Mouse (Mus musculus): ENCODE results near the gene Wbp2nl. TPM values are rescaled to one million over a fixed set of nuclear protein-coding genes. Genes with fewer than 3 reads are reported as not detected.

Wbp2nl gene
- polyA plus RNA-seq, 1 experiment from 2014 or later, result not detected

DNA sequence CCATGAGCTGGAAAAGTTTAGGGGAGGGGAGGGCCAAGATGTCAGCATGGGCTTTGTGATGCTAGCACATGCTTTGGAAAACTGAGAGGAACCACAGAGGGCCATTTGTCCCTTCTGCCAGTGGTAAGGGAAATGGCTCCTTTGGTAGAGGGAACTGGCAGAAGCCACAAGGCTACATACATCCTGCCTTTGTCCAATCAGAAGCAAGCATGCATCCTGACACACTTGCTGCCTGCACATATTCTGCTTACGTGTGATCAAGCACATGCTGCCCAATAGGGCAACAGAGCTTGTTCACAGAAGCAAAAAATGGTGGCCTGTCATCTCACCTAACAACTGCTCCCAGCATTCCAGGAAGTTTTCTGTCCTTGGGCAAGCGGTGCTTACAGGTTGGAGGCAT is 26.6 kb downstream of the Wbp2nl start:
- H3K27me3 ChIP-seq (replicated peaks; ENCODE audit: control insufficient read depth, insufficient read depth, low read length), result no peaks in the 10 kb centered on the region
- DNase-seq (ENCODE audit: low spot score), result no peak
- no peak overlapping the region for H3K27ac ChIP-seq (replicated peaks; ENCODE audit: low read depth, low read length)
- no peak overlapping the region for H3K9ac ChIP-seq (ENCODE audit: low read depth, low read length)
- H3K4me2 ChIP-seq (ENCODE audit: low read depth, low read length), result no peak overlapping the region
- ATAC-seq (ENCODE audit: low read depth), result no peak
- no peak overlapping the region for H3K4me3 ChIP-seq (ENCODE audit: low read depth, low read length)
- H3K9me3 ChIP-seq (ENCODE audit: control insufficient read depth, low read length), result no peaks in the 10 kb centered on the region
- H3K36me3 ChIP-seq (ENCODE audit: control insufficient read depth, insufficient read depth, low read length), result peaks cover 12% of the 10 kb centered on the region
- no peaks in the 10 kb centered on the region for H3K4me1 ChIP-seq (ENCODE audit: control insufficient read depth, insufficient read depth, low read length)
- 68% methylated on average over 2 of the region's 2 CpGs for WGBS

DNA sequence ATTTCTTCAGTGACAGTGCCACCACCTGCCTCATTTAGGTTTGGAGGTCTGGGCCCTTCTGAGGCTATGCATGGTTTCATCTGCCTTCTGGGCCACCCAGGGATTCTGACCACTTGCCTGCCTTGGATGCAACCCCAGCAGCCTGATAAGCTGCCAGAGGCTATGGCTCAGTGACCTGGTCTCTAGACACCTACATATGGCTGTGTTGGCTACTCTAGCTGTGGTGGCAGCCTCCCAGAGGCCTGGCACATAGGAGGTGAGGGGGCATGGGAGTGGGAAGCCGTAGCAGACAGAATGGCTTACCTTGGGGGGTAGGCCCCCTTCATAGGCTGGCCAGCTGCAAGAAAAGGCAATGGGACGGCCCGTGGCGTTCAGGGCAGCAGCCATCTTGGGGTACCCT is 36.4 kb downstream of the Wbp2nl start:
- Histone ChIP-seq H3K36me3 (ENCODE audit: control insufficient read depth, insufficient read depth, low read length) (peaks cover 40% of the 10 kb centered on the region), H3K4me1 (ENCODE audit: control insufficient read depth, insufficient read depth, low read length) (peaks cover 16% of the 10 kb centered on the region), H3K9me3 (ENCODE audit: control insufficient read depth, low read length) (no peaks in the 10 kb centered on the region), H3K4me3 (ENCODE audit: low read depth, low read length) (no peak overlapping the region), H3K27ac (replicated peaks; ENCODE audit: low read depth, low read length) (no peak overlapping the region), H3K27me3 (replicated peaks; ENCODE audit: control insufficient read depth, insufficient read depth, low read length) (no peaks in the 10 kb centered on the region), H3K4me2 (ENCODE audit: low read depth, low read length) (no peak overlapping the region), H3K9ac (ENCODE audit: low read depth, low read length) (no peak overlapping the region)
- WGBS, result 91% methylated on average over 4 of the region's 4 CpGs
- ATAC-seq (ENCODE audit: low read depth) (no peak), DNase-seq (ENCODE audit: low spot score) (no peak)

DNA sequence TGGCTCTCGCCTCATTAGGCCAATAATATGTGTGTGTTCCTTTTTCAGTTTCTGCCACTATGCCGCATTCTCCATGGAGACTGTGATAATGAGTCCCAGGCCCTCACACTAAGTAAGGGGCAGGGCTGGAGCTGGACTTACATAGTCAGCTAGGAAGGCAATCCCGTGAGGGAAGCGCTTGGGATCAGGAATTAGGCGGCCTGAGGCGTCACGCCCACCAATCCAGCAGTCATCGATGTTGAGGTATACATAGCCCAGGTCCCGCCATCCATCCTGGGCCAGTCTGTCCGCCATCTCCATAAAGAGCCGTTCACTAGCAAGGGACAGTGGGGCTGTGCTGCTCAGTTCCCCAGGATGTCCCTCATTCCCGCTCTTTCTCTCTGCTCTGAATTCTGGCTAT is 37.9 kb downstream of the Wbp2nl start:
- no peak for ATAC-seq (ENCODE audit: low read depth)
- no peak for DNase-seq (ENCODE audit: low spot score)
- H3K4me1 ChIP-seq (ENCODE audit: control insufficient read depth, insufficient read depth, low read length), result peaks cover 17% of the 10 kb centered on the region
- H3K27ac ChIP-seq (replicated peaks; ENCODE audit: low read depth, low read length), result no peak overlapping the region
- H3K27me3 ChIP-seq (replicated peaks; ENCODE audit: control insufficient read depth, insufficient read depth, low read length), result no peaks in the 10 kb centered on the region
- 80% methylated on average over 12 of the region's 12 CpGs for WGBS
- no peak overlapping the region for H3K4me2 ChIP-seq (ENCODE audit: low read depth, low read length)
- no peaks in the 10 kb centered on the region for H3K9me3 ChIP-seq (ENCODE audit: control insufficient read depth, low read length)
- H3K36me3 ChIP-seq (ENCODE audit: control insufficient read depth, insufficient read depth, low read length), result peaks cover 28% of the 10 kb centered on the region
- H3K4me3 ChIP-seq (ENCODE audit: low read depth, low read length), result no peak overlapping the region
- no peak overlapping the region for H3K9ac ChIP-seq (ENCODE audit: low read depth, low read length)

DNA sequence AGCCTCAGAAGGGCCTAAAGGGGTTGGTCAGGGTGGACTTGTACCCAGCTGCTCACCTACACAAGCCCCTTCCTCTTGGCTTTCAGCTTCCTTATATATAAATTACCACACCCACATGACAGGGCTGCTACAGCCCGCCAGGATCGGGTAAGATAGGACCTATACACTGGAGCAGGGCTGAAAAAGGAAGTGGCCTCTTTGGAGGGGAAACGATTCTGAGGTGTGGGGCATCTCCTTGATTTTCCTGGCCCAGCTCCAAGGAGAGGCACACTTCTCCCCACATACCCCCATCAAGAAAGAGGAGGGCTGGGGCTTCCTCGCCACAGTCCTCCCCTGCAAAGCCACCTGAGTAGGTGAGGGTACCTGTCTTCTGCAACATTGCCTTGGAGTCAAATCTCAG is 39.1 kb downstream of the Wbp2nl start:
- DNase-seq (ENCODE audit: low spot score) (no peak), ATAC-seq (ENCODE audit: low read depth) (no peak)
- H3K4me2 ChIP-seq (ENCODE audit: low read depth, low read length), result peak overlapping the region; percentile 78
- peak overlapping the region; percentile 61 for H3K27ac ChIP-seq (replicated peaks; ENCODE audit: low read depth, low read length)
- WGBS, result 16% methylated on average over 4 of the region's 4 CpGs
- peaks cover 24% of the 10 kb centered on the region for H3K4me1 ChIP-seq (ENCODE audit: control insufficient read depth, insufficient read depth, low read length)
- H3K9me3 ChIP-seq (ENCODE audit: control insufficient read depth, low read length), result no peaks in the 10 kb centered on the region
- peak overlapping the region; percentile 63 for H3K4me3 ChIP-seq (ENCODE audit: low read depth, low read length)
- H3K27me3 ChIP-seq (replicated peaks; ENCODE audit: control insufficient read depth, insufficient read depth, low read length), result no peaks in the 10 kb centered on the region
- H3K9ac ChIP-seq (ENCODE audit: low read depth, low read length), result peak overlapping the region; percentile 72
- peaks cover 23% of the 10 kb centered on the region for H3K36me3 ChIP-seq (ENCODE audit: control insufficient read depth, insufficient read depth, low read length)

DNA sequence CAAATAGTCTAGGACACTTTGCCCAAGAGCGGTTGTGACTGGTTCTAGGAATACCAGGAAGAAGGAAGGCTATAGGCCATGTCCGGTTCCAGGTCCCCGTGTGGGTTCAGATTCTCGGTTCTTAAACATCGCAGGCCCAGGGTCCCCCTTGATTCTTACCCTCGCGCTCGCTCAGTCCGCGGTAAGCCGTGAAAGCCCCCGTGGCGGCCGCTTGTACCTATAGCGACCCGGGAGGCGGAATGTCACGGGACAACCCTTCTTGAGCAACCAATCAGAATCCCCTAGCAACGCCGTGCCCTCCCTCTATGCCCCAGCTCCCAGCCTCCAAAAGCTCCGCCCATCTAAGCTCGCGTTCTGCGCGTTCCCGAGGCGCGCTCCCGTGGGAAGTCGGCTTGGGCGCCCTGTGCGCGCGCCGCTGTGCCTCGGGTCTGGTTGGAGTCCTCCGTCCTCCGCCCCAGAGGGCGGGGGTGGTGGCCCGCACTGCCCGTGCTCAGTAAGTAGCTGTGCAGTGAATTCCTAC is 39.9 kb downstream of the Wbp2nl start, which contains the start of the genes Naga, Pheta2 and Smdt1:
Naga (minus strand) TSS at position 333 of the 520 bp plus-strand sequence.
Pheta2 (plus strand) TSS at position 350 of the 520 bp plus-strand sequence.
Smdt1 (plus strand) TSS at position 367 of the 520 bp plus-strand sequence.
- Histone ChIP-seq H3K4me1 (ENCODE audit: control insufficient read depth, insufficient read depth, low read length) (peaks cover 24% of the 10 kb centered on the region), H3K4me2 (ENCODE audit: low read depth, low read length) (peak within 1 kb of the TSS; percentile 78), H3K9ac (ENCODE audit: low read depth, low read length) (peak within 1 kb of the TSS; percentile 72), H3K27ac (replicated peaks; ENCODE audit: low read depth, low read length) (peak within 1 kb of the TSS; percentile 61), H3K27me3 (replicated peaks; ENCODE audit: control insufficient read depth, insufficient read depth, low read length) (no peaks in the 10 kb centered on the region), H3K4me3 (ENCODE audit: low read depth, low read length) (peak within 1 kb of the TSS; percentile 63), H3K36me3 (ENCODE audit: control insufficient read depth, insufficient read depth, low read length) (peaks cover 29% of the 10 kb centered on the region), H3K9me3 (ENCODE audit: control insufficient read depth, low read length) (no peaks in the 10 kb centered on the region)
- WGBS, result under 1% methylated on average over 36 of the region's 41 CpGs
- ATAC-seq (ENCODE audit: low read depth), result peak; percentile 90
- peak; percentile 97 for DNase-seq (ENCODE audit: low spot score)

DNA sequence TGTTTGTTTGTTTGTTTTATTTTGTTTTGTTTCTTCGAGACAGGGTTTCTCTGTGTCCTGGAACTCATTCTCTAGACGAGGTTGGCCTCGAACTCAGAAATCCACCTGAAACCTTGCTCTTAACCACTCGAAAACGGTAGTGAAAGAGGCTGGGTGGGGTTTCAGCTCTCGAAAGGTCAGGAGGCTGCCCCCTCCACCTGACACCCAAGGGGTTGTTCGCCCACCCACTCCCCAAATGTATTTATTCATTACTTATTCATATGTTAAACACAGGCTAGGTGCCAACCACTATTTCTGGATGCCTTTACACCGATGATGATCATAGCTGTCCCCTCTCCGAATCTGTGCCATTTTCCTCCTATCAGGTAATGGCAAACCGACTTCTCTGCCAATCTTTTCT is 40.4 kb downstream of the Wbp2nl start:
- peaks cover 24% of the 10 kb centered on the region for H3K4me1 ChIP-seq (ENCODE audit: control insufficient read depth, insufficient read depth, low read length)
- H3K4me2 ChIP-seq (ENCODE audit: low read depth, low read length), result peak overlapping the region; percentile 78
- H3K4me3 ChIP-seq (ENCODE audit: low read depth, low read length), result peak overlapping the region; percentile 63
- peak overlapping the region; percentile 72 for H3K9ac ChIP-seq (ENCODE audit: low read depth, low read length)
- WGBS, result 49% methylated on average over 10 of the region's 10 CpGs
- H3K9me3 ChIP-seq (ENCODE audit: control insufficient read depth, low read length), result no peaks in the 10 kb centered on the region
- ATAC-seq (ENCODE audit: low read depth) (no peak), DNase-seq (ENCODE audit: low spot score) (no peak)
- no peaks in the 10 kb centered on the region for H3K27me3 ChIP-seq (replicated peaks; ENCODE audit: control insufficient read depth, insufficient read depth, low read length)
- peak overlapping the region; percentile 61 for H3K27ac ChIP-seq (replicated peaks; ENCODE audit: low read depth, low read length)
- H3K36me3 ChIP-seq (ENCODE audit: control insufficient read depth, insufficient read depth, low read length), result peaks cover 31% of the 10 kb centered on the region

DNA sequence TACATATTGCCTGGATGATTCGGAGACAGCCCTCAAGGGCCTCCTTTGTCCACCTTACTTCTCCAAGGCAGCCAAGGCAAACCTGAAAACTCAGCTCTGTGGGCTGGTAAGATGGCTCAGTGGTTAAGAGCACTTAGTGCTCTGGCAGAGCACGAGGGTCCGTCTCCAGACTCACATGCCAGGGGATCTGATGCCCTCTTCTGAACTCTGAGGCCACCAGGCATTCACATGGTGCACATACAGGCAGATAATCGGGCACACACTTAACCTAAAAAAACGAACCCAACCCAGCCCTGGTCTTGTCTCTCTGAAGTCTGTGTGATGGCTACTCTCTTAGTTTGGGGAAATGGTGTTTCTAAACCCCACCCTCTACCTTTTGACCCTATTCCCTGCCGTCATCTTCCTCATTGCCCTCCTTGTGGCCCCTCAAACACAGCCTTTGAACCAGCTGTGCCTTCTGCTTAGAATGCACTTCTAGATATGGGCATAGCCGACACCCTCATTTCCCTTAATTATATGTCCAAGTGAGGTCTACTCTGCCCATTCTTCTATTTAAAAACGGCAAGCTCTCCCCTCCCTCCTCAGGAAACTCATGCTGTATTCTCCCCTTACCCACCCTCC is 41.0 kb downstream of the Wbp2nl start:
- DNase-seq (ENCODE audit: low spot score), result no peak
- Histone ChIP-seq H3K9ac (ENCODE audit: low read depth, low read length) (no peak overlapping the region), H3K36me3 (ENCODE audit: control insufficient read depth, insufficient read depth, low read length) (peaks cover 25% of the 10 kb centered on the region), H3K4me3 (ENCODE audit: low read depth, low read length) (no peak overlapping the region), H3K27me3 (replicated peaks; ENCODE audit: control insufficient read depth, insufficient read depth, low read length) (no peaks in the 10 kb centered on the region), H3K27ac (replicated peaks; ENCODE audit: low read depth, low read length) (no peak overlapping the region), H3K4me1 (ENCODE audit: control insufficient read depth, insufficient read depth, low read length) (peaks cover 24% of the 10 kb centered on the region), H3K9me3 (ENCODE audit: control insufficient read depth, low read length) (no peaks in the 10 kb centered on the region), H3K4me2 (ENCODE audit: low read depth, low read length) (no peak overlapping the region)
- 69% methylated on average over 8 of the region's 8 CpGs for WGBS
- ATAC-seq (ENCODE audit: low read depth), result no peak

- peak overlapping the region; percentile 80 for H3K4me2 ChIP-seq (ENCODE audit: low read depth, low read length)
- H3K36me3 ChIP-seq (ENCODE audit: control insufficient read depth, insufficient read depth, low read length), result peaks cover 18% of the 10 kb centered on the region
- H3K4me1 ChIP-seq (ENCODE audit: control insufficient read depth, insufficient read depth, low read length), result peaks cover 24% of the 10 kb centered on the region
- no peak for DNase-seq (ENCODE audit: low spot score)
- WGBS, result 38% methylated on average over 17 of the region's 21 CpGs
- peak overlapping the region; percentile 56 for H3K4me3 ChIP-seq (ENCODE audit: low read depth, low read length)
- peak overlapping the region; percentile 87 for H3K9ac ChIP-seq (ENCODE audit: low read depth, low read length)
- peak overlapping the region; percentile 85 for H3K27ac ChIP-seq (replicated peaks; ENCODE audit: low read depth, low read length)
- ATAC-seq (ENCODE audit: low read depth), result no peak
- no peaks in the 10 kb centered on the region for H3K27me3 ChIP-seq (replicated peaks; ENCODE audit: control insufficient read depth, insufficient read depth, low read length)
- no peaks in the 10 kb centered on the region for H3K9me3 ChIP-seq (ENCODE audit: control insufficient read depth, low read length)
Observed at GRCm38 (mm10) chr15:82340414-82341035, 41.8 kb downstream of the Wbp2nl start.

Data from embryonic facial prominence, embryonic 14.5 days (tissue).